Mouse (Mus musculus) lung, postnatal 25 days (tissue): ENCODE data around the gene AC170998.1.
A peak's percentile ranks its signal among the peaks of the same experiment; 100 is the strongest.

Experiments
- DNase-seq: peaks from one replicate; pipeline ENCODE4 v3.0.0; 2022; ENCODE audit warnings: low spot score

AC170998.1 gene

DNA sequence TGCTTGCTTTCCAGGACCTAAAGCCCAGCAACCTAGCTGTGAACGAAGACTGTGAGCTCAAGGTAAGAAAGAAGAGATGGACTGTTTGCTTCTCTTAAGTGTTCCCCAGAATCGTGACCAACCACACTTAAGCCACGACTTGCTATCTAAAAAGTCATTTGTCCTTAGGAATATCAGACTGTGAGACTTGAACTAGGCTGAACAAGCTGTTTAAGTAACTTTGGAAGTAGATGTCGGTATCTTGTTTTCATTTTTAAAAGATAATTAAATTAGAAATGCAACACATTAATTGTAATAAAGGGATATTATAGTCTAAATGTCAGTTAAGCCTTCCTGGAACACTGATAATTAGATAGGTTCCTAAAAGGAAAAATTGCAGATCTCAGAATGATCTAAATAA, at the start of gene AC170998.1:
TSS of gene AC170998.1 (plus strand) at position 301 of the 400 bp plus-strand sequence.
- no peak for DNase-seq

DNA sequence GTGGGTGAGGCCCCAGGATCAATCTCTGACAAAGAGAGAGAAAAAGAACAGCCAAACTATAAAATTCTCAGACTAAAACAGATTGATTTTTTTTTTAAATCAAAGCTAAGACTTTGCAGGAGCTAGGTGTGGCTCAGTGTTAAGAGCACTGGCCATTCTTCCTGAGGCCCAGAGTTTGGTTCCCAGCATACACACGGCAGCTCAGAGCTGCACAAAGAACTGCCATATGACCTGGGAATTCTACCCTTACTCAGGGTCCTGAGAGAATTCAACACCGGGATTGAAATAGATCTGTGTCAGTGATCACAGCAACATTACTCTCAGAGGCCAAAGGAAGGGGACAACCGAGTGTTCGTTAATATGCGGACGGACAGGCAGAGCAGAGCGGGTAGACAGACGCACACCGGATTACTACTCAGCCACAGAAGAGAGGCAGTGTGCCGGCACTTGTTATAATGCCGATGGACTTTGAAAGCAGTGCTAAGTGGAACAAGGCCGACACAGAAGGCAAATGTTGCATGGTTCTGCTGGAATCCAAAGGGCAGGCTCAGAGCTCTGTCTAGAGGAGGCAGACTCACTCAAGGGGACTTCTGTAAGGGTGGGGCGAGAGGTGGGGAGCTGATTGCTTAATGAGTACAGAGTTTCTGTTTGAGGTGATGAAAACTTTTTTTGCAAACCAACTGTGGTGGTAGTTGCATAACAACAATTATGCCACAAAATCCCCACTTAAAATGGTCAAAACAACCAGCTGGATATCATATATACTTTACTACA, 43.4 kb upstream of the AC170998.1 start:
- DNase-seq = peak; percentile 53

DNA sequence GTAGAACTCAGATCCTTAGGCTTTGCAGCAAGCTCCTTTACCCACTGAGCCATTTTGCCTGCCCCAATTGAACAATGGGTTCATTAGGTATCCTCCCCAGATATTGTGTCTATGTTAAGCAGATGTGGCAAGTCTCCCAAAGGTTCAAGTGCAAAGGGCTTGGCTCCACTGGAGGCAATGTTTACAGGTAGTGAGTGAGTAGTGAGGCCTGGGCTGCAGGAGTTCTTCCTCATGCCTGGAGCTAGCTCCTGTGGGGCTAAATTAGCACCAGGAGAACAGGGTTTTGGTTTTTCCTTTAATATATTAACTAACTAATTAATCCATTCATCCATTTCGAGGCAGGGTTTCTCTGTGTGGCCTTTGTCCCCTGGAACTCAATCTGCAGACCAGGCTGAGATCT, 42.3 kb upstream of the AC170998.1 start:
- no peak for DNase-seq

DNA sequence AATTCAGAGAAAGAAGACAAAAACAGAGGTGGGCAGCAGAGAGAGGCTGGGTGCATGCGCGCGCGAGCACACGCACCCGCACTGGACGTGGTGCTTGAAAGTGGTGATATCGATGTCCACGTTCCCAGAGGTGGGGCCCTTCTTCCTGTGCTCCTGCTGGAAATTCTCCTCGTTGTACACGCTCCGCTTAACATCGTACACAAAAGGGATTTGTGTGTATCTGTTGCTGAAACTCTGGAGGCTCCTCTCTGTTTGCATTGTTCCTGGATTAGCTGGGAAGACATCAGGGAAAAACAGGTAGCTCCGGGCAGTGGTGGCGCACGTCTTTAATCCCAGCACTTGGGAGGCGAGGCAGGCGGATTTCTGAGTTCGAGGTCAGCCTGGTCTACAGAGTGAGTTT, 41.3 kb upstream of the AC170998.1 start:
- DNase-seq = no peak

DNA sequence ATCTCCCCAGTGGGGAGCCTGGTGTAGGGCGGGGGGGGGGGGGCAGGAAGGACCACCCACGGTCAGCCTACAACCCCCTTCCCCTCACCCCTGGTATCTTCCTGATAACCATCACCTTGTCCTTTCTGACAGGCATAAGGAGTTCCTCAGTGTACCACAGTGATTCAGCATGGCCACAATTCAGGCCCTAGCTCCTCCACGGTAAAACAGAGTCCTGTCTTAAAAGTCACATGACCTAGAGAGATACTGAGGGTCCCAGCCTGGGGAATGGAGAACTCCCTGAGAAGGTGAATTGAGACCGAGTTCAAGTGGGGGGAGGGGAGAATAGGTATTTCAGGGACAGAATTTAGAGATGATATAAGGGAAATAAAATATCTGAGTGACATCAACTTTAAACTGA, 38.5 kb upstream of the AC170998.1 start:
- DNase-seq = no peak

DNA sequence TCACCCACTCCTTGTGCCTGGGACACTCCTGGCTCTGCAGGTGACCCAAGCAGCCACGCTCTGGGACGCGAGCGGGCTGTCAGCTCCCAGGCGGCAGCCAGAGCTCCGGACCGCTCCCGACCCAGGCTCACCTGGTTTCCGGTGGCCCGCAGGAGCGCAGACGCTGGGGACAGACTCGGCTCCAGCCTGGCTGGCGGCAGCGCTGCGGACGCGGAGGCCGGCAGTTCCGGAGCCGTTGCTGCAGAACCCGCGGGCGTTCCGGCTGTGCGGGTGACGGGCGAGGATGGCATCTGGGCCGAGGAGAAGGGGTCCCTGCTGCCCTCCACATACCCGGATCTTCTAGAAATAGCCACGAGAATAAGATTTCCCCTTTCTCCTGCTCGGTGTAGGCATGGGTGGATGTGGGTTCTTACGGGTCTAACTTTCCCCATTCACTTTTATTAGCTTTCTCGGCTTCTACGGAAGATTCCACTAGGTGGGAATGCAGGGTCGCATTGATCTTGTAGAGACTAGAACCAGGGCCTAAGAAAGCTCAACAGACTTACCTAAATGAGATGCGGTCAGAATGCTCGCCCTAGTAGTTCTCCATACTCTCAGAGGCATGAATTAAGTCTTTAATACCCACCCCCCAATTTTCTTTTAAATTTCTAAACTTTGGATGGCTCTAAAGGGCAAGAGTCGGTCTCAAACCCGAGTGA, 36.1 kb upstream of the AC170998.1 start, which contains the start of gene Slc26a8:
TSS of gene Slc26a8 (minus strand) at position 648 of the 698 bp plus-strand sequence.
- no peak for DNase-seq

DNA sequence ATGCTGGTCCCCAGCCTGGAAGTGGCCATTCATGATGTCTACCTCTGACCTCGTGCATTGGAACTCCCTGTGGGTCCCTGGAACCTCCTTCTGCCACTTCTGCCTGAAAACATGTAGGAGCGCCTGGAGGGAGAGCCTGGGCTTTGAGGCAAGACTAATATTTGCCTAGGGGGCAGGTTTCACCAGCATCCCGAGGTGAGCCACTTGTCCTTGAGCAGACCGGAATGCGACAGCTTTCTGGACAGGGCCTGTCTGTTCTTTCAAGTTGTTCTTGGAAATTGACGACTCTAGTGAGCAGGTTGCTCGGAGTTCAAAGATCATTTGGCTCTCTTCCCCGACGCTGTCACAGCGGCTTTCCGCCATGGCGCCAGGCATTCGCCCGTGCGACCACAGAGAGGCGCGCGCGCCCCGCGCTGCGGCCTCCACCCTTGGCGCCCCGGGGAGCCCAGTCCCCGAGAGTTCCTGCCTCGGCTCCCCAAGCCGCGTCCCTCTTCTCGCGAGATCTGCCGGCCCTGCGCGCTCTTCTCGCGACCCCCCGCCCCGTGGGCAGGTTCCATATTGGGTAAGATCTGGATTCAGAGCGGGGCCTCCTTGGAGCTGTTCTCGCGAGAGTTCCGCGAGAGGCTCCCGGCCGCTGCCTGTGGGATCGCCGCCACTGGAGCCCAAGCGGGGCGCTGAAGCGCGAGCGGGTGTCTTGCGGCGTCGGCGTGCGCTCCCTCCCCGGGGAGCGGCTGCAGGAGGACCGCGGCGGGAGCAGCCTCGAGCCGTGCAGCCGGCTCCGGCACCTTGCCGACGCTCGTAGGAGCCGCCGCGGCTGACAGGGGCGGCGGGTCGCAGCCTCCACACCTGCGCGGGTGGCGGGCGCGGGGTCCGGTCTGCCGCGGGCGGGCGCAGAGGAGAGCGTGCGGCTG, 34.9 kb upstream of the AC170998.1 start, which contains the start of gene Mapk14:
TSS of gene Mapk14 (plus strand) at position 554 of the 911 bp plus-strand sequence.
- DNase-seq = peak; percentile 100

DNA sequence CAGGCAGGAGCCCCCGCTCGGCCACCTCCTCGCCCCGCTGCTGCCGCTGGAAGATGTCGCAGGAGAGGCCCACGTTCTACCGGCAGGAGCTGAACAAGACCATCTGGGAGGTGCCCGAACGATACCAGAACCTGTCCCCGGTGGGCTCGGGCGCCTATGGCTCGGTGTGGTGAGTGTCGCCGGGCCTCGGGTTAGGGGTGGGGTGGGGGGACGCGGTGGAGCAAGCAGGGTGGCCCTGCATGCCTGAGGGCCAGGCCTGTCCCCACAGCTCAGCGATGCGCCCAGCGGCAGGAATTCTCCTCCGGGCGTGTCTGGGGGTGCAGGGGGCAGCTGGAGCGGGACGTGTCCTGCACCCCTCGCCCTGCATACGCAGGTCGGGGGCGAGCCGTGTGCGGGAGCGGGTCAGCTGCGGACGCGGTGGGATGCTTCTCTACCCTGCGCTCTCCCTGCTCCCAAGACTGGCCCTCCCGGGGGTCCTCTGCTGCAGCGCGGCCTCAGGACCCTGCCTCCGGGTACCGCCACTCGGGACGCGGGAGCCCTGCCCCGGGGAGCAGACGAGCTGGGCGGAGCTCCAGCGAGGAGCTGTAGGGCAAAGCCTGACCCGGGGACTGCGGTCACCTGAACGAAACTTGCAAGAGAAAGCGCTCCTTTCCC, 34.1 kb upstream of the AC170998.1 start:
- DNase-seq = peak; percentile 45

DNA sequence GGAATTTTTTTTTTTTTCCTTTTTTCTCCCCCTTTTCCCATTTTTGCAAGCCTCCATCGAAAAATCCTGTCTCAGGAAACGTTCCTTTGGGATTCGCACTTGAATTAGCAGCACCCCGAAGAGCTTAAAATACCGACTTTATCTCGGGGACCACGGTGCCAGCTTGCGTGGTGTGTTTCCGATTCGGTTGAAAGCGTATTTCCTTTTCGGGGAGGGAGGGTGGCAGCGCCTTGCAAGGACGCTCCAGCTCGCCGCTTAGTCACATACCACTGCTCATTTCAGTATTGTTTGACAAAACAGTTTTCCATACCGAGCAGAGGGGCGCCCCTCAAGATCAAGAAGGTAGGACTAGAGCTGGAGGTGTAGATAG, 33.6 kb upstream of the AC170998.1 start:
- DNase-seq = peak; percentile 58

DNA sequence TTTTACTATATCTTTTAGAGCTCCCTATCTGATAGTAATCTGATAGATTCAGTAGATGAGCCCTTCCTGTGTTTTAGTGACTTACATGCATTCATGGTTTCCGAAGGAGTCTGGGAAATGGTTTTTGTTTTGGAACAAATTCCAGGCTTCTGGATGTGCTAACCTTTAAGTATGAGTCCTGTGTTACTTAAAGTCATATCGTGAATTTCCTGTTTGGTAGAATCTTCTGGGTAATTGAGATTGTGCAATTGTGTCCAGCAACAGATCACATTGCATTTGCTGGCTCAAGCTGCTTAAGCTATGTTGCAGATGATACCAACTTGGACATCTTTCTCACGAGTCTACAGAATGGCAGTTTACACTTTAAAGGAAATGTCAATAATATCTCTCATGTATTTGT, 32.8 kb upstream of the AC170998.1 start:
- peak; percentile 46 for DNase-seq

DNA sequence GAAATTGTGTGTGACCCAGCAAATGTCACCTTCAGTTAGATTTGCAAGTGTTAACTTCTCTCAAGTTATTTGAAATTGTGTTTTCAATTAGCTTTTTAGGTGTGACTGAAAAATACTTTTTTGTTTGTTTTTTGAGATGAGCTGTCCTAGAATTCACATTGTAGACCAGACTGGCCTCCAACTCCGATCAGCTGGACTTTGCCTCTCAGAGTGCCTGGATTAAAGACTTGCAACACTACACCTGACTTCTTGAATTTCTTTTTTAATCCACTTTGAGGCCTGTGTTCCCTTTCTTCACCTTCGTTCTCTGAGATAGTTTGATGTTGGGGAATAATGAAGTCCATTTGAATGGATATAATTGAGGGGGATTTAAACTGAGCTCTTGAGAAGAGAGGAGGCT, 31.8 kb upstream of the AC170998.1 start:
- no peak for DNase-seq

DNA sequence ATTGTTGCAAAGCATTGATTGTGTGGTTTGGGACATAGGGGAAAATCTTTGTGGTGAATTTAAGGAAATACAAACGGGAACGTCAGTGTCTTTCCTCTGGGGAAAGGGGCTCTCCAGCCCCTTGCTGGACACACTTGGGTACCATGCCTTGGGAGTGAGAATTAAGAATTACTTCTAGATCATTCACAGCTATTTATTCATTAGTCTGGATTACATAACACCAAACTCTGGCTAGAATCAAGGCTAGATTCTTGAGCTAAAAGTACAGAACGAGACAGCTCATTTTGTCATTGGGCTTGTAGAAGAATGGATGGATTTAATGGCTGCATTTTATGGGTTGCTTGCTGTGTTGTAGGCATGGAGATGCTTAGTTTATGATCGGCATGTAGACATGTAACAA, 31.1 kb upstream of the AC170998.1 start:
- DNase-seq = no peak

DNA sequence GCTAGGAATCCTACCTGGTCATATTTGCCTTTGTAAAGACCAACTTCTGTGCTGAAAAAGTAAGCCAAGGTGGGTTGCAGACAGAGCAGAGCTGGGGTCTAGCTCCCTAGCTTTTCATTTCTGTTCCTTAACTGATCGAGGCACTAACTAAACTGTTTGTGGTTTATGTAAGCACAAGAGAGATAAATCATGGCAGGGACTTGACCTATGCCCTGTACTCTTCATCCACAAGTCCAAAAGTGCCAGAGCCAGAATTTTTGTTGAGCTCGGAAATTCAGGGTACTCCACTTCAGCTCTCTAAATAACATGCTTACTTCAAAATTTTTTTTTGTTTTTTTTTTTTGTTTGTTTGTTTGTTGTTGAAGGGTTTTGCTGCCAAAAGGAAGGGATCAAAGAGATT, 29.2 kb upstream of the AC170998.1 start:
- DNase-seq = peak; percentile 37

DNA sequence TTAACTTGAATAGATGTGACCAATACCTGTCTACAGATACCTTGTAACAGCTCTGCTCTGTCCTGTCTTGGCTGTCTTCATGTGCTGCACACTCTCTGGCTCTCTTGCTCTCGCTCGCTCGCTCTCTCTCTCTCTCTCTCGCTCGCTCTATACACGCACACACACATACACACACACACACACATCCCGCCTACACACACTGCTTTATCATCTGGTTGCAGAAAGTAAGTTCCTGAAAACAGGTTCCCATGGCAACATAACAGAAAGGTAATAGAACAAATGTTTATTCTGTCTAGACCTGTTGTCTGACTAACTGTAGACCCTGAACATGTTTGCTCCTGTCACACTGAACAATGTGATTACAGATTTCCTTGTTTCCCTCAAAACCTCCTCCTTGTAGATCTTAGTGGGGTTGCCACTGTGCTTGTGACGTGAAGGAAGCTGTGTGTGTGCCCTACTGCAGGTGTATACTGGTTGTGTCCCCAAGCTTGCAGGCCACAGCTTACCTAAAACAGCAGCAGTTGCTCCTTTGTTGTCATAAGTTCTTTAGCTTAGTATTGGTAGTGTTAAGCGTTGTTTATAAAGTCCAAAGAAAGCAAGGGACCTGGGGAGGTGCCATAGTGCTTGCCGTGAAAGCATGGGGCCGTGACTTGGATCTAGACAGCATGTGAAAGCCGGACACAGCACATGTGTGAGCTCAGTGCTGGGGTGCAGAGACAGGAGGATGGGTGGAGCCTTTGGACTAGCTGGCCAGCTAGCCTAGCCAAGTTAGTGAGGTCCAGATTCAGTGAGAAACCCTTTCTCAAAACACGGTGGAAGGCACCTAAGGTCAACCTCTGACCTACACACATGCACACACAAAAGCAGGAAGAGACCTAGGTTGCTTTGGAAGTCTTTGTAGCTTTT, 28.3 kb upstream of the AC170998.1 start:
- peak; percentile 57 for DNase-seq

DNA sequence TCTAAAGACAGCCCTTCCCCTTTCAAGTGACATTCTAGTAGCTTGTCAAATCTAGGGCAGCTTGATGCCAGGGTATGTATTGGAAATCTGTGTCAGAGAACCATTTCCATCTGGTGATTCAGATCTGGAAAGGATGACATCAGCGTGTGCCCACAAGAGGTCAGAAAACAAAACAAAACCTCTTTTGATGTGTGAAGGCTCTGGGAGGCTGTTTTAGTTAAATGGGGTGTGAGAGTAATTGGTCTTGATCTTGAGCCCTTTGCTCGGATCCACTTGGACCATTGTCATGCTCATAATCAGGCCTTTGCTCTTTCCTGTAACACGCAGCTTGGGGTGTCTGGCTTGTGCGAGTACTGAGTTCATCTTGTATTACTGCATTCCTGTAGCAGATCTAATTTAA, 27.6 kb upstream of the AC170998.1 start:
- peak; percentile 38 for DNase-seq

DNA sequence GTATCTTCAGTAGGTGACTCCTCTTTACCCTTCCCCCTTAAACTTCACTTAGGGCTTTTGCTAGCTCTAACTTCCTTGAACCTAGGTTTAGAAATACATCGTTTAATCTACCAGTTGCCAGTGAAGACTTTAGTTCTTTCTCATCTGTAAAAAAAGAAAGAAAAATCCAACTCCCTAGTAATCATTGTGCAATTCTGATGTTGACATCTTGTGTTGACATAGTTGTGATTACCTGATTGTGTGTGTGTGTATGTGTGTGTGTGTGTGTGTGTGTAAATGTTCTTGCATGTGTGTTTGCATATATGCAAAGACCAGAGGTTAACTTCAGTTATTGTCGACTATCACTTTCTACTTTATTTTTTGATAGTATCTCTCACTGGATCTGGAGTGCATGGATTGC, 27.2 kb upstream of the AC170998.1 start:
- DNase-seq = no peak

DNA sequence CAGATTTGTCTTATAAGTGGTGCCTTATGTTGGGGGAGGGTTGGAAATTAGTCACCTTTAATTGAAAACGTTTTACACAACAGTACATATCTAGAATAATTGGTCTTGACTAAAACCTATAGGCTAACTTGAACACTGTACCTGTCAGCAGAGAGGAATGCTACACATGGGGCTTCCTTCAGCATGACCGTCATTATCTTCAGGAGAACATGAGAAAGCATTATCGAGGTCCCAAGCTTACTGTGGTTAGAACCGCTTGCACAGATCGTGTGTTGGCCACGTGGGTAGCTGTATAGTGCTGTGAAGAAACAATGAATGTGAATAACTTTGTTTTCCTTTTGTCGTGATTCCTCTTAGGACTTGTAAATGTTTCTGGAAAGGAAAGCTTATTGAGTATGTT, 26.1 kb upstream of the AC170998.1 start:
- DNase-seq = no peak

DNA sequence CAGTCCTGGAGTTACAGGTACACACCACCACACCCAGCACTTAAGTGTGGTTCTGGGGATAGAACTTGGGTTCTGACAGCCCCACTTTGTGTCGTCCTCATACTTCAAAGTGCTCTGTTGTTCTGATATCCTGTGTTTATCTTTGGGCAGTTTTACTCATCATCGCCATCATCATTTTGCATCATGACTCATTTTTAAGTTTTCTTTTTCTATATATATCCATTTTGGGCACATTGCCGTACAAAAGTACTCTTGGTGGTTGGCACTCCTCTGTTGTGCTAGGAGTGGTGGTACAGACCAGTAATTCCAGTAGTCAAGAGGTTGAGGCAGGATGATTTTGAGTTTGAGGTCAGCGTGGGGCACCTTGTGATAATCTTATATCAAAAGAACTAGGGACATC, 24.7 kb upstream of the AC170998.1 start:
- no peak for DNase-seq

DNA sequence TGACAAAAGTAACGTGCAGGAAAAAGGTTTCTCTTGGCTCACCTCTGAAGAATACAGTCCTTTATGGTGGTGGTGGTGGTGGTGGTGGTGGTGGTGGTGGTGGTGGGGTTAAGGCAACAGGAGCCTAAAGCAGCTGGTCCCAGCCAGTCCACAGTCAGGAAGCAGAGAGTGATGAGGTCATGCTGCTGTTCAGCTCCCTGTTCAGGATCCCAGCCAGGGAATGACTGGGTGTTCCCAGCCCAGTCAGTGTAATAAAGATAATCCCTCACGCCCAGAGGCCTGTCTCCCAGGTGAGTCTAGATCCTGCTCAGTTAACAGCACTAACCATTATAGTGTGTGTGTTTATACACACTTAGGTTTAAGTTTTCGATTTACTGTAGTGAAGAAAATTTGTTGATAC, 24.1 kb upstream of the AC170998.1 start:
- DNase-seq = no peak

DNA sequence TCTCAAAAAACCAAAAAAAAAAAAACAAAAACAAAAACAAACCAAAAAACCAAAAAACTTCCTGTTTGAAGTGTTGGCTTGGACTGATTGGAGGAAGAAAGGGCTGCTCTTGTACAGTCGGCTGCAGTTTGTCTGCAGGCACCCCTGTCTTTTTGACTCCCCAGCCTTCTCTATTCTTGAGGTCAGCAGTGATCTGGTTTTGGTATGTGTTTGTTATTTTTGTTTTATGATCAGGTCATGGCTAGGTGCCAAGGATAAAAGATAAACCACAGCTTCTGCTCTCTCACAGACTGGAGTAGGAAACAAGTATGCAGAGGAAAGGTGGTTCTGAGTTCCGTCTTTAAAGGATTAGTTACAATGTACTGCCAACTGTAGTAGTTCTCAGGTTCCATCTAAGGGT, 23.2 kb upstream of the AC170998.1 start:
- DNase-seq = peak; percentile 57

DNA sequence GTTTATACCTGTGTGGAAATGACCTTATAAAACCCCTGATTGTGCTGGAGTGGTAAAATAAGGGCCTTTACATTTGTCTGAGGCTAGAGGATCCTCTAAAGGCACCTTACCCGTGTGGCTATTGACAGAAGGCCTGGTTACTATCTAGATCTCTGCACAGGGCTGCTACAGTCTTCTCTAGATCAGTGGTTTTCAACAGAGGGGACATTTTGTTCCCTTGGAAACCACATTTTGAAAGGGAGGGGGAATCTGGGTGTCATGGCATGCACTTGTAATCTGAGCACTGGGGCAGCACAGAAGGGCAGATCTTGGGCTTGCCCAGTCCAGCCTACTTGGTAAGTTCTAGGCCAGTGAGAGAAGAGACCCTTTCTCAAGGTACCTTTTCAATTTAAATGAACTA, 19.2 kb upstream of the AC170998.1 start:
- DNase-seq = peak; percentile 48
